Mouse (Mus musculus) splenic B cell, adult 2 months (primary cell): ENCODE measurements around the gene Pfdn2.
A peak's percentile ranks its signal among the peaks of the same experiment; 100 is the strongest.

ENCODE experiments used
- DNase-seq: peaks from one replicate; pipeline ENCODE4 v3.0.0-alpha.2; 2011; ENCODE audit warnings: low read depth, low spot score
- H3K27me3 ChIP-seq: 2 replicates; pipeline ENCODE4 v1.6.1; 2012; ENCODE audit warnings: mild to moderate bottlenecking, low read length, moderate library complexity, mixed read lengths; ENCODE audit not compliant: control insufficient read depth, poor library complexity, insufficient read depth, severe bottlenecking
- H3K36me3 ChIP-seq: 2 replicates; pipeline ENCODE4 v1.6.1; 2012; ENCODE audit warnings: mild to moderate bottlenecking, low read length, moderate library complexity, mixed read lengths; ENCODE audit not compliant: control insufficient read depth, poor library complexity, insufficient read depth, severe bottlenecking

Gene Pfdn2

GRCm38 (mm10) chr1:171369845-171370556 is 24.5 kb downstream of the Pfdn2 start, which contains the start of gene Nectin4:
Gene Nectin4 (plus strand): TSS chr1:171370099.
- no peak for DNase-seq

GRCm38 (mm10) chr1:171372880-171373279 is 27.4 kb downstream of the Pfdn2 start:
- Histone ChIP-seq H3K27me3 (no peaks in the 10 kb centered on the region), H3K36me3 (no peaks in the 10 kb centered on the region)
- DNase-seq = no peak

More at GRCm38 (mm10) chr1:171369845-171370556, 24.5 kb downstream of the Pfdn2 start, which contains the start of gene Nectin4:
- no peaks in the 10 kb centered on the region for H3K27me3 ChIP-seq
- H3K36me3 ChIP-seq = no peaks in the 10 kb centered on the region

GRCm38 (mm10) chr1:171373946-171374345 is 28.5 kb downstream of the Pfdn2 start:
- Histone ChIP-seq H3K27me3 (no peaks in the 10 kb centered on the region), H3K36me3 (no peaks in the 10 kb centered on the region)
- no peak for DNase-seq

- no peak for DNase-seq
- Histone ChIP-seq H3K36me3 (no peaks in the 10 kb centered on the region), H3K27me3 (no peaks in the 10 kb centered on the region)
Measured at GRCm38 (mm10) chr1:171375646-171376097, 30.2 kb downstream of the Pfdn2 start.

GRCm38 (mm10) chr1:171378298-171378697 is 32.8 kb downstream of the Pfdn2 start:
- H3K36me3 ChIP-seq = no peaks in the 10 kb centered on the region
- H3K27me3 ChIP-seq = no peaks in the 10 kb centered on the region
- no peak for DNase-seq

GRCm38 (mm10) chr1:171379935-171380599 is 34.6 kb downstream of the Pfdn2 start:
- DNase-seq = peak; percentile 83
- Histone ChIP-seq H3K27me3 (no peaks in the 10 kb centered on the region), H3K36me3 (no peaks in the 10 kb centered on the region)

GRCm38 (mm10) chr1:171382096-171382620 is 36.7 kb downstream of the Pfdn2 start:
- H3K36me3 ChIP-seq = no peaks in the 10 kb centered on the region
- H3K27me3 ChIP-seq = no peaks in the 10 kb centered on the region
- DNase-seq = peak; percentile 61

GRCm38 (mm10) chr1:171384361-171384760 is 38.9 kb downstream of the Pfdn2 start:
- DNase-seq = no peak
- Histone ChIP-seq H3K27me3 (no peaks in the 10 kb centered on the region), H3K36me3 (no peaks in the 10 kb centered on the region)

- Histone ChIP-seq H3K36me3 (no peaks in the 10 kb centered on the region), H3K27me3 (no peaks in the 10 kb centered on the region)
- peak; percentile 54 for DNase-seq
Measured at GRCm38 (mm10) chr1:171385171-171385570, 39.7 kb downstream of the Pfdn2 start.

- Histone ChIP-seq H3K27me3 (no peaks in the 10 kb centered on the region), H3K36me3 (peaks cover 4% of the 10 kb centered on the region; the same call in 1 of the 2 replicates)
- DNase-seq = peak; percentile 58
Measured at GRCm38 (mm10) chr1:171387099-171387498, 41.6 kb downstream of the Pfdn2 start.

GRCm38 (mm10) chr1:171388376-171389102 is 43.1 kb downstream of the Pfdn2 start, which contains the start of gene Arhgap30:
Gene Arhgap30 (plus strand): TSS chr1:171388954.
- Histone ChIP-seq H3K27me3 (no peaks in the 10 kb centered on the region), H3K36me3 (peaks cover 6% of the 10 kb centered on the region)
- peak; percentile 97 for DNase-seq

- Histone ChIP-seq H3K36me3 (peaks cover 13% of the 10 kb centered on the region), H3K27me3 (no peaks in the 10 kb centered on the region)
- DNase-seq = peak; percentile 94
Measured at GRCm38 (mm10) chr1:171390101-171390500, 44.6 kb downstream of the Pfdn2 start.

GRCm38 (mm10) chr1:171401821-171402220 is 56.4 kb downstream of the Pfdn2 start:
- DNase-seq = no peak
- Histone ChIP-seq H3K36me3 (peaks cover 29% of the 10 kb centered on the region), H3K27me3 (no peaks in the 10 kb centered on the region)

- no peak for DNase-seq
- Histone ChIP-seq H3K36me3 (peaks cover 35% of the 10 kb centered on the region), H3K27me3 (no peaks in the 10 kb centered on the region)
Measured at GRCm38 (mm10) chr1:171402991-171403390, 57.5 kb downstream of the Pfdn2 start.
